Mouse (Mus musculus): ENCODE data around the gene Pla1a.

GRCm38 (mm10) chr16:38350939-38351338 lies 82.0 kb downstream of the Pla1a start:
- no peak for TF ChIP-seq CTCF (conservative IDR thresholded peaks at IDR 0.05; ENCODE audit: insufficient read depth, insufficient read length, low read depth, low read length)
- TF ChIP-seq POLR2A (IDR thresholded peaks at IDR 0.05; ENCODE audit: low read depth, low read length), result no peak
